Mouse (Mus musculus) left cerebral cortex, adult 11 months (tissue): ENCODE data around the gene Gm20721.
"Not testable (repeated sequence)": the region's sequence is repeated elsewhere in the genome, so short reads cannot be mapped to it uniquely, and the experiment has no call there.

Source experiments
- DNase-seq: peaks from one replicate; pipeline ENCODE4 v3.0.0; 2022; ENCODE audit warnings: low spot score

The Gm20721 gene

GRCm38 (mm10) chr2:174346612-174346998 is at the start of gene Gm20721:
Gene Gm20721 (minus strand): TSS chr2:174346712.
- DNase-seq = no peak

- DNase-seq = no peak
Measured at GRCm38 (mm10) chr2:174393383-174393782, 46.9 kb upstream of the Gm20721 start.

GRCm38 (mm10) chr2:174392554-174392953 is 46.0 kb upstream of the Gm20721 start:
- DNase-seq = no peak

GRCm38 (mm10) chr2:174391936-174392335 is 45.4 kb upstream of the Gm20721 start:
- no peak for DNase-seq

GRCm38 (mm10) chr2:174381021-174381420 is 34.5 kb upstream of the Gm20721 start:
- DNase-seq = no peak

- no peak for DNase-seq
Measured at GRCm38 (mm10) chr2:174366571-174366970, 20.1 kb upstream of the Gm20721 start.

- DNase-seq = no peak
Measured at GRCm38 (mm10) chr2:174359656-174360055, 13.1 kb upstream of the Gm20721 start.

GRCm38 (mm10) chr2:174358516-174358915 is 12.0 kb upstream of the Gm20721 start:
- no peak for DNase-seq

- DNase-seq = not testable (repeated sequence)
Measured at GRCm38 (mm10) chr2:174346999-174347668, 622 bp upstream of the Gm20721 start.

- no peak for DNase-seq
Measured at GRCm38 (mm10) chr2:174344996-174345395, 1.5 kb downstream of the Gm20721 start.

- DNase-seq = peak; percentile 83
Measured at GRCm38 (mm10) chr2:174344003-174344655, 2.4 kb downstream of the Gm20721 start.

- no peak for DNase-seq
Measured at GRCm38 (mm10) chr2:174343566-174343965, 2.9 kb downstream of the Gm20721 start.

- DNase-seq = no peak
Measured at GRCm38 (mm10) chr2:174342793-174343400, 3.6 kb downstream of the Gm20721 start.

GRCm38 (mm10) chr2:174340893-174341580 is 5.5 kb downstream of the Gm20721 start:
- no peak for DNase-seq

- DNase-seq = no peak
Measured at GRCm38 (mm10) chr2:174340229-174340892, 6.2 kb downstream of the Gm20721 start.

- no peak for DNase-seq
Measured at GRCm38 (mm10) chr2:174339701-174340100, 6.8 kb downstream of the Gm20721 start.

- DNase-seq = no peak
Measured at GRCm38 (mm10) chr2:174337275-174337674, 9.2 kb downstream of the Gm20721 start.

- DNase-seq = no peak
Measured at GRCm38 (mm10) chr2:174334415-174334814, 12.1 kb downstream of the Gm20721 start.

GRCm38 (mm10) chr2:174333239-174333890 is 13.1 kb downstream of the Gm20721 start:
- no peak for DNase-seq

- no peak for DNase-seq
Measured at GRCm38 (mm10) chr2:174331282-174332030, 15.1 kb downstream of the Gm20721 start.
